Mouse (Mus musculus) cerebellum, adult 11-12 months (tissue): Measurements from ENCODE around the gene Desi2.
"Not testable (repeated sequence)": the region's sequence is repeated elsewhere in the genome, so short reads cannot be mapped to it uniquely, and the experiment has no call there.

Experiments used
- DNase-seq: peaks from one replicate; pipeline ENCODE4 v3.0.0; 2022

The Desi2 gene

DNA sequence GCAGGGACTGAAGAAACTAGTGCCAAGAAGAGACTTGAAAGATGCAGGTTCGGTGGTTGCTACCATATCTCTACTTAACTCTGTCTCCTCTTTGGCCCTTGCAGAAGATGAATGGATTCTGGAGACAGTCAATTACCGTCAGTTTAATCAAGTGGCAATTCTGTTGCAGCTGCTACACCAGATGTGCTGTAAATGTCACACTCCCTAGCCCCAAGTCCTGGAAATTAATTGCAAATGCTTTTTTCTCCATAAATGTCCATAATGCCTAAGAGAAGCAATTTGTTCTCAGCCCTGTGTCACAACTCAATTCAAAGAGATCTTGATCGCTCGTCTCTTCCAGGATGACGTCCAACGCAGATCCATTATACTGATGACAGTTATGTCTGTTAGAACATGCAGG is 83.4 kb downstream of the Desi2 start:
- no peak for DNase-seq

DNA sequence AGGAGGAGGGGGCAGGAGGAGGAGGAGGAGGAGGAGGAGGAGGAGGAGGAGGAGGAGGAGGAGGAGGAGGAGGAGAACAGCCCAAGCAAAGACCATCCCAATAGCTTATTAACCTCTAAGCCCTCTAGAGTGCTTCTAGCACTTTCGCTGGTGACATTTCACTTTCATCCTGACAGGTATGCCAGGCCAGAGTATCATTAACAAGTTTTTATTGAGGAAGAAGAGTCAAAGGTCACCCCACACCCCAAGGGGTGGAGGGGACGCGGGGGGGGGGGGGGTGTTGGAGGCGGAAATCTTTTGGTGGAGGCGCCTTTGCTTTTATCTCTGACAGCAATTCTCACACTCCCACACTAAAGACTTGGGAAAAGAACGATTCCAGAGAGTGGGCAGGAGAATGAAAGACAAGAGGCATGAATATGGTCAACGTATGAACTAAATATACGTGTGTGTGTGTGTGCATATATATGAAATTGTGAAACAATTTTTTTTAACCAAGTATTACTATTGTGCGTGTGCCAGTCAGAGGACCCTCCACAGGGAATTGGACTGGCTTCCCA is 88.0 kb downstream of the Desi2 start:
- DNase-seq: no peak

DNA sequence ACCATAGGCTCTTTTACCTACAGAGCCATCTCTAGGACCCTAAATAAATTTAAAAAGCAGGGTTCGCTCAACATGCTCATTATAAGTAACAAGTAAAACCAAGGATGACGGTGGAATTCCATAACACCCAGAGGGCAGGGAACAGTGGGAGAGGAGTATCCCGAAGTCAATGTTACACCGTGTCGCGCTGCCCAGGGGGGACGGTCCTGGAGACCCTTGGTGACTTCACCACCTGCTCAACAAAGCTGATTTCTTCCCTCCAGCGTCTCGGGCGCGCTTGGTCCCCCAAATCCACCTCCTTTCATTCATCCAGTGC is 88.5 kb downstream of the Desi2 start:
- DNase-seq: no peak

GRCm38 (mm10) chr1:178276054-178276911 is 89.1 kb downstream of the Desi2 start:
- DNase-seq: peak; percentile 74

GRCm38 (mm10) chr1:178283314-178283713 is 96.1 kb downstream of the Desi2 start:
- not testable (repeated sequence) for DNase-seq

DNA sequence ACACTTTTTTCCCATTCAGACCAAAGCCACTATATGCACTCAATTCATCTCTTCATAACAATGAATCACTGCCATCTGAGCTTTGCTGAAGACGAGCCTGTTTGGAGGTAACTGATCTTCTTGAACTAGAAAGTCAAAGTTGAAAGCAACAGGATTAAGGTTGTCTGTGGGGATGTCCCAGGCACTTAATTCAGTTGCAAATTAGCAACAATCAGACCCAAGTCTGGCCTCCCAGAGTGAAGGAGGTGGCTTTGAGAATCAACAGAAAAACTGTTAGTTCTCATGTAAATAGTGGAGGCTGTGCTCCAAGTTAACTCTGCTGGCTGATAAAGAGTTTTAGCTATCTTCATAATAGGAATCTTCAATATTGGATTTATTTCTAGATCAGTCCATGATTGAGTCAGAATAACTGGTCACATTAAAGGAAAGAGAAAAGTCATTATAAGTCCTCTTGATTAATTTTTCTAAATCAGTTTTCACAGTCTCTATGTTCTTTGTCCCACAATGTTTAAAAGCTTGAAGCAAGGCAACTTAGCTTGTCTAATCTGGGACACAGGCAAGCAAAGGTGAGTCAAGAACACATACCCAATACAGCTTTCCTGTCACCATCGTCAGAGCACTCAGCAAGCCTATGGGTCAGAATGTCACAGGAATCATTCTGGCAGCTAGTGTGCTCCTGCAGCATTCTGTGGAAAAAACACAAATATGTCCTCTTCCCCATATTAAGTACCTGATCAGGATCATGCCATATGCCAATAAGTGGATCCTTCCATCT is 96.9 kb downstream of the Desi2 start:
- DNase-seq: no peak

- DNase-seq: no peak
Measured at GRCm38 (mm10) chr1:178287601-178288176, 100.5 kb downstream of the Desi2 start.

- DNase-seq: no peak
Measured at GRCm38 (mm10) chr1:178291716-178292115, 104.5 kb downstream of the Desi2 start.

DNA sequence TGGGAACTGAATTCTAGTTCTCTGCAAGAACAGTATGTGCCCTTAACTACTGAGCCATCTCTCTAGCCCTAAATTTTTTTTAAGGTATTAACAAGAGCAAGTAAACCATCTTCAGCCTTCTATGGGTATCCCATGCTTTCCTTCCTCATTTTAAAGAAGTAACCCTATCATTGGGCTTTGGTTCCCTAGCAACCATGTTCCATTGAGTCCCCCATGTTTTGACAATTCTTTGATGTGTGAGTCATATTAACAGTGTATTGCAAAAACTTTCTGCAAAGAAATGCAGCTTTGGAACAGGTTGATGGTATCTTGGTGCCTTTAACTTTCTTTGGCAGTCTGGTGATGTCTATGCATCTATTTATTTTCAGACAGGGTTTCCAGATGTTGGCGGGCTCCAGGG is 106.8 kb downstream of the Desi2 start:
- DNase-seq: no peak

DNA sequence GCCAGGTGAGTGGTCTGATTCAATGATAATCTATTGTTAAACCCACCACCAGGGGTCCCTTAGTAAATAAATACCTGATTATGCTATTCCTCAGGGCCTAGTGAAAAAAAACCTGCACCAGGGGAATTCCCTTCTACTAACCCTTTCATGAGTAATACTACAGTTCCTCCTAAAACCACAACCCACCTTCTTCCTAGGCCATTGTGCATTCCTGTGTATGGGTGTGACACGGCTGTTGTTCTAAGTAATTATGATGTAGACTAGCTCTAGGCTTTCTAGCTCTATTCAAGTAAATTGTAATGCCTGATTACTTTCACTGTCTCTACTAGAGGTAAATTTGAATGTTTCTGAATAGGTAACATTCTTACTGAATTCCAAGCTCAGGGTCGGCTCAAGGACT is 114.0 kb downstream of the Desi2 start:
- DNase-seq: not testable (repeated sequence)

DNA sequence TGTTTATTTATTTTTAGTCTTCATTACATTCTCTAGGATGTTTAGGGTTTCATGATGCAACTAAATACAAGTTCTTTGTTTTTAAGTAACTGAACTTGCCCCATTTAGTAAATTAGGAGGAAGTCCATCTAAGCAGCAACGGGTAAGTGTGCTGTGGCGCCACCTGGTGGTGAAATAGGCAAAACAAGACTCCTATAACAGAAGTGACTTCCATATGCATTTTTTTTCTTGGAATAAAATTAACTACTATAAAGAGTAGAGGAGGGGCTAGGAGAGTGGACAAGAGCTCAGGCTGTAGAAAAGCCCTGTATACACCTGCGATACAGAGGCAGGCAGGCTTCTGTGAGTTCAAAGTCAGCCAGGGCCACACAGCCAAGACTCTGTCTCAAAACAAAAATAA is 116.2 kb downstream of the Desi2 start:
- DNase-seq: peak; percentile 52
